Mouse (Mus musculus) neural tube, embryonic 11.5 days (tissue): ENCODE measurements around the gene Myo10. TPM values are rescaled to one million over a fixed set of nuclear protein-coding genes. Genes with fewer than 3 reads are reported as not detected.

ENCODE experiments used
- ATAC-seq: fragments of 200-750 bp; cut with Nextera tagmentation; 2 replicates; pipeline ENCODE4 v1.8.0; 2017; ENCODE audit warnings: moderate number of reproducible peaks, mild to moderate bottlenecking, moderate TSS enrichment, moderate library complexity; ENCODE audit not compliant: insufficient read depth, low FRiP score, low TSS enrichment
- DNase-seq: peaks from one replicate; pipeline ENCODE4 v3.0.0-alpha.2; 2015; ENCODE audit warnings: low spot score
- H3K27ac ChIP-seq: fragments of 300-500 bp; sonication (generic); 2 replicates; pipeline ENCODE4 v1.5.1; 2014; ENCODE audit warnings: low read depth, mild to moderate bottlenecking, low read length
- H3K27me3 ChIP-seq: fragments of 300-500 bp; sonication (generic); 2 replicates; pipeline ENCODE4 v1.6.1; 2014; ENCODE audit warnings: mild to moderate bottlenecking, low read length, mixed read lengths; ENCODE audit not compliant: control insufficient read depth, insufficient read depth
- H3K36me3 ChIP-seq: fragments of 300-500 bp; sonication (generic); 2 replicates; pipeline ENCODE4 v1.6.1; 2014; ENCODE audit warnings: mild to moderate bottlenecking, low read length, moderate library complexity, mixed read lengths; ENCODE audit not compliant: control insufficient read depth, insufficient read depth
- H3K4me1 ChIP-seq: fragments of 300-500 bp; sonication (generic); 2 replicates; pipeline ENCODE4 v1.6.1; 2014; ENCODE audit warnings: low read length, mixed read lengths; ENCODE audit not compliant: control insufficient read depth, insufficient read depth
- H3K4me2 ChIP-seq: fragments of 300-500 bp; sonication (generic); 2 replicates; pipeline ENCODE4 v1.6.1; 2014; ENCODE audit warnings: low read depth, mild to moderate bottlenecking, moderate library complexity
- H3K4me3 ChIP-seq: fragments of 300-500 bp; sonication (generic); 2 replicates; pipeline ENCODE4 v1.5.1; 2014; ENCODE audit warnings: low read depth, low read length
- H3K9ac ChIP-seq: fragments of 300-500 bp; sonication (generic); 2 replicates; pipeline ENCODE4 v1.6.1; 2014; ENCODE audit warnings: mild to moderate bottlenecking, low read length
- H3K9me3 ChIP-seq: fragments of 300-500 bp; sonication (generic); 2 replicates; pipeline ENCODE4 v1.6.1; 2016; ENCODE audit warnings: low read length; ENCODE audit not compliant: control insufficient read depth
- WGBS: fragments of 180-500 bp; shearing (Covaris S2); extraction: QIAGEN DNeasy Blood & Tissue Kit; methylation state at CpG from one replicate; pipeline ENCODE4 v1.1.7; 2014; 5-methylcytosine and 5-hydroxymethylcytosine counted together
- polyA plus RNA-seq: library from polyadenylated mRNA; unstranded; fragments of >200 nt; fragmentation: Nextera tagmentation; extraction: Ambion mirVana; gene quantifications from 2 replicates; pipeline ENCODE4 v1.2.1, GENCODE M21; 2014

Myo10 gene
- polyA plus RNA-seq, 1 experiment from 2014 or later: 40.5 TPM

- no peak for DNase-seq
- WGBS: 79% methylated on average over 10 of the region's 10 CpGs
- H3K36me3 ChIP-seq: peaks cover 20% of the 10 kb centered on the region
- no peak overlapping the region for H3K4me3 ChIP-seq
- no peak for ATAC-seq
- no peak overlapping the region for H3K4me2 ChIP-seq
- peaks cover 2% of the 10 kb centered on the region; the same call in 1 of the 2 replicates for H3K4me1 ChIP-seq
- H3K9me3 ChIP-seq: no peaks in the 10 kb centered on the region
- H3K27me3 ChIP-seq: no peaks in the 10 kb centered on the region
- no peak overlapping the region for H3K27ac ChIP-seq
- H3K9ac ChIP-seq: no peak overlapping the region
These were observed 166.9 kb downstream of the Myo10 start for GRCm38 (mm10) chr15:25789241-25789640.

- ATAC-seq (no peak), DNase-seq (no peak)
- H3K9ac ChIP-seq: no peak overlapping the region
- H3K36me3 ChIP-seq: peaks cover 14% of the 10 kb centered on the region
- H3K27me3 ChIP-seq: no peaks in the 10 kb centered on the region
- no peaks in the 10 kb centered on the region for H3K9me3 ChIP-seq
- no peak overlapping the region for H3K4me2 ChIP-seq
- no peak overlapping the region for H3K27ac ChIP-seq
- 78% methylated on average over 8 of the region's 8 CpGs for WGBS
- H3K4me3 ChIP-seq: no peak overlapping the region
- peaks cover 2% of the 10 kb centered on the region; the same call in 1 of the 2 replicates for H3K4me1 ChIP-seq
These were observed 169.5 kb downstream of the Myo10 start for GRCm38 (mm10) chr15:25791660-25792353.

- WGBS: 51% methylated on average over 8 of the region's 8 CpGs
- Histone ChIP-seq H3K27me3 (no peaks in the 10 kb centered on the region), H3K9me3 (no peaks in the 10 kb centered on the region), H3K27ac (no peak overlapping the region), H3K4me2 (no peak overlapping the region), H3K36me3 (peaks cover 15% of the 10 kb centered on the region), H3K4me3 (no peak overlapping the region), H3K9ac (no peak overlapping the region), H3K4me1 (peaks cover 2% of the 10 kb centered on the region; the same call in 1 of the 2 replicates)
- ATAC-seq: no peak
- no peak for DNase-seq
These were observed 171.8 kb downstream of the Myo10 start for GRCm38 (mm10) chr15:25794123-25794522.

GRCm38 (mm10) chr15:25795496-25795895 is 173.2 kb downstream of the Myo10 start:
- Histone ChIP-seq H3K27me3 (no peaks in the 10 kb centered on the region), H3K9me3 (no peaks in the 10 kb centered on the region), H3K4me1 (peaks cover 2% of the 10 kb centered on the region; the same call in 1 of the 2 replicates), H3K4me3 (no peak overlapping the region), H3K4me2 (no peak overlapping the region), H3K27ac (no peak overlapping the region), H3K9ac (no peak overlapping the region), H3K36me3 (peaks cover 10% of the 10 kb centered on the region)
- ATAC-seq (no peak), DNase-seq (no peak)
- WGBS: 97% methylated on average over 9 of the region's 9 CpGs

GRCm38 (mm10) chr15:25796353-25796752 is 174.0 kb downstream of the Myo10 start:
- no peak for DNase-seq

GRCm38 (mm10) chr15:25797179-25797578 is 174.9 kb downstream of the Myo10 start:
- Histone ChIP-seq H3K4me3 (no peak overlapping the region), H3K9me3 (no peaks in the 10 kb centered on the region), H3K27ac (no peak overlapping the region), H3K9ac (no peak overlapping the region), H3K27me3 (no peaks in the 10 kb centered on the region), H3K36me3 (peaks cover 10% of the 10 kb centered on the region), H3K4me1 (peaks cover 2% of the 10 kb centered on the region; the same call in 1 of the 2 replicates), H3K4me2 (no peak overlapping the region)
- WGBS: 89% methylated on average over 8 of the region's 8 CpGs
- ATAC-seq (no peak), DNase-seq (no peak)

More at GRCm38 (mm10) chr15:25796353-25796752, 174.0 kb downstream of the Myo10 start:
- Histone ChIP-seq H3K9me3 (no peaks in the 10 kb centered on the region), H3K36me3 (peaks cover 10% of the 10 kb centered on the region), H3K4me1 (peaks cover 2% of the 10 kb centered on the region; the same call in 1 of the 2 replicates), H3K27me3 (no peaks in the 10 kb centered on the region), H3K27ac (no peak overlapping the region), H3K4me3 (no peak overlapping the region), H3K9ac (no peak overlapping the region), H3K4me2 (no peak overlapping the region)
- 63% methylated on average over 3 of the region's 3 CpGs for WGBS
- ATAC-seq: no peak

- Histone ChIP-seq H3K36me3 (peaks cover 7% of the 10 kb centered on the region), H3K9me3 (no peaks in the 10 kb centered on the region), H3K4me2 (no peak overlapping the region), H3K27ac (no peak overlapping the region), H3K27me3 (no peaks in the 10 kb centered on the region), H3K4me3 (no peak overlapping the region), H3K9ac (no peak overlapping the region), H3K4me1 (peaks cover 2% of the 10 kb centered on the region; the same call in 1 of the 2 replicates)
- no peak for ATAC-seq
- 90% methylated on average over 1 of the region's 1 CpGs for WGBS
- no peak for DNase-seq
These were observed 175.6 kb downstream of the Myo10 start for GRCm38 (mm10) chr15:25797888-25798287.

GRCm38 (mm10) chr15:25801726-25802125 is 179.4 kb downstream of the Myo10 start:
- Histone ChIP-seq H3K9ac (no peak overlapping the region), H3K27ac (no peak overlapping the region), H3K4me3 (no peak overlapping the region), H3K27me3 (no peaks in the 10 kb centered on the region), H3K4me2 (no peak overlapping the region), H3K9me3 (no peaks in the 10 kb centered on the region), H3K36me3 (peaks cover 12% of the 10 kb centered on the region), H3K4me1 (no peaks in the 10 kb centered on the region)
- 88% methylated on average over 5 of the region's 5 CpGs for WGBS
- ATAC-seq: no peak
- DNase-seq: no peak

GRCm38 (mm10) chr15:25802194-25802593 is 179.9 kb downstream of the Myo10 start:
- WGBS: 91% methylated on average over 8 of the region's 8 CpGs
- Histone ChIP-seq H3K27ac (no peak overlapping the region), H3K27me3 (no peaks in the 10 kb centered on the region), H3K4me2 (no peak overlapping the region), H3K36me3 (peaks cover 11% of the 10 kb centered on the region), H3K4me1 (no peaks in the 10 kb centered on the region), H3K4me3 (no peak overlapping the region), H3K9me3 (no peaks in the 10 kb centered on the region), H3K9ac (no peak overlapping the region)
- DNase-seq (no peak), ATAC-seq (no peak)
